Mouse (Mus musculus) liver, embryonic 12.5 days (tissue): ENCODE results near the gene Sirpb1c. TPM values are rescaled to one million over a fixed set of nuclear protein-coding genes. Genes with fewer than 3 reads are reported as not detected.
"Not testable (repeated sequence)": the region's sequence is repeated elsewhere in the genome, so short reads cannot be mapped to it uniquely, and the experiment has no call there.

Experiments
- ATAC-seq: fragments of 200-750 bp; cut with Nextera tagmentation; 2 replicates; pipeline ENCODE4 v1.8.0; 2017; ENCODE audit warnings: moderate number of reproducible peaks, mild to moderate bottlenecking, moderate library complexity
- H3K27ac ChIP-seq: fragments of 300-500 bp; sonication (generic); 2 replicates; pipeline ENCODE4 v1.5.1; 2016; ENCODE audit warnings: mild to moderate bottlenecking
- H3K27me3 ChIP-seq: fragments of 300-500 bp; sonication (generic); replicated peaks from 2 replicates; pipeline ENCODE4 v1.6.1; 2016; ENCODE audit warnings: mild to moderate bottlenecking, moderate library complexity
- H3K36me3 ChIP-seq: fragments of 300-500 bp; sonication (generic); 2 replicates; pipeline ENCODE4 v1.6.1; 2016; ENCODE audit warnings: mild to moderate bottlenecking, moderate library complexity
- H3K4me1 ChIP-seq: fragments of 300-500 bp; sonication (generic); 2 replicates; pipeline ENCODE4 v1.6.1; 2016
- H3K4me2 ChIP-seq: fragments of 300-500 bp; sonication (generic); 2 replicates; pipeline ENCODE4 v1.6.1; 2016; ENCODE audit warnings: mild to moderate bottlenecking, moderate library complexity
- H3K4me3 ChIP-seq: fragments of 300-500 bp; sonication (generic); 2 replicates; pipeline ENCODE4 v1.5.1; 2016; ENCODE audit warnings: mild to moderate bottlenecking, moderate library complexity
- H3K9ac ChIP-seq: fragments of 300-500 bp; sonication (generic); 2 replicates; pipeline ENCODE4 v1.6.1; 2016; ENCODE audit warnings: mild to moderate bottlenecking, moderate library complexity
- H3K9me3 ChIP-seq: fragments of 300-500 bp; sonication (generic); replicated peaks from 2 replicates; pipeline ENCODE4 v1.6.1; 2016; ENCODE audit warnings: mild to moderate bottlenecking, moderate library complexity
- WGBS: fragments of 180-500 bp; shearing (Covaris S2); methylation state at CpG from one replicate; pipeline ENCODE4 v1.1.7; 2016; ENCODE audit not compliant: insufficient replicate concordance; 5-methylcytosine and 5-hydroxymethylcytosine counted together
- polyA plus RNA-seq: library from polyadenylated mRNA; unstranded; fragments of >200 nt; fragmentation: Nextera tagmentation; extraction: Ambion mirVana; gene quantifications from 2 replicates; pipeline ENCODE4 v1.2.1, GENCODE M21; 2016

Gene Sirpb1c
- polyA plus RNA-seq, result not detected in 2 replicates

GRCm38 (mm10) chr3:15848280-15848679 lies at the start of gene Sirpb1c:
Gene Sirpb1c, minus strand, starts transcription at chr3:15848528.
- H3K27ac ChIP-seq, H3K36me3 ChIP-seq, H3K27me3 ChIP-seq, H3K4me1 ChIP-seq, H3K9me3 ChIP-seq, H3K4me2 ChIP-seq, H3K9ac ChIP-seq, ATAC-seq, H3K4me3 ChIP-seq: not testable (repeated sequence)
- 43% methylated on average over 1 of the region's 1 CpGs for WGBS

GRCm38 (mm10) chr3:15886380-15886779 lies 38.1 kb upstream of the Sirpb1c start:
- Histone ChIP-seq H3K27ac (no peak overlapping the region), H3K27me3 (no peaks in the 10 kb centered on the region)
- 75% methylated on average over 3 of the region's 3 CpGs for WGBS

GRCm38 (mm10) chr3:15855773-15856172 lies 7.4 kb upstream of the Sirpb1c start:
- H3K4me1 ChIP-seq, H3K9ac ChIP-seq, ATAC-seq, H3K4me3 ChIP-seq, H3K9me3 ChIP-seq, H3K27ac ChIP-seq, H3K27me3 ChIP-seq, H3K4me2 ChIP-seq, H3K36me3 ChIP-seq: not testable (repeated sequence)

More at GRCm38 (mm10) chr3:15886380-15886779, 38.1 kb upstream of the Sirpb1c start:
- no peak overlapping the region for H3K4me2 ChIP-seq
- H3K9ac ChIP-seq, result no peak overlapping the region
- H3K9me3 ChIP-seq, result 0 out of 2 replicates have a peak, but pooled peaks cover 3% of the 10 kb centered on the region
- no peaks in the 10 kb centered on the region for H3K36me3 ChIP-seq
- no peak overlapping the region for H3K4me3 ChIP-seq
- ATAC-seq, result no peak
- no peaks in the 10 kb centered on the region for H3K4me1 ChIP-seq

GRCm38 (mm10) chr3:15849922-15850321 lies 1.6 kb upstream of the Sirpb1c start:
- H3K36me3 ChIP-seq, result no peaks in the 10 kb centered on the region
- H3K9me3 ChIP-seq, result peaks cover 6% of the 10 kb centered on the region
- WGBS, result 81% methylated on average over 1 of the region's 1 CpGs
- no peak for ATAC-seq
- H3K4me2 ChIP-seq, result no peak overlapping the region
- H3K9ac ChIP-seq, result no peak overlapping the region
- no peaks in the 10 kb centered on the region for H3K27me3 ChIP-seq
- no peak overlapping the region for H3K27ac ChIP-seq
- no peak overlapping the region for H3K4me3 ChIP-seq
- H3K4me1 ChIP-seq, result no peaks in the 10 kb centered on the region

- no peak overlapping the region for H3K4me3 ChIP-seq
- ATAC-seq, result no peak; the same call in 1 of the 2 replicates
- no peaks in the 10 kb centered on the region for H3K36me3 ChIP-seq
- peaks cover 7% of the 10 kb centered on the region for H3K9me3 ChIP-seq
- no peak overlapping the region for H3K9ac ChIP-seq
- no peak overlapping the region for H3K27ac ChIP-seq
- 61% methylated on average over 3 of the region's 3 CpGs for WGBS
- H3K4me1 ChIP-seq, result no peaks in the 10 kb centered on the region
- no peak overlapping the region for H3K4me2 ChIP-seq
- no peaks in the 10 kb centered on the region for H3K27me3 ChIP-seq
These were observed 838 bp downstream of the Sirpb1c start for GRCm38 (mm10) chr3:15847332-15848047.

GRCm38 (mm10) chr3:15773642-15774041 lies 74.7 kb downstream of the Sirpb1c start:
- H3K36me3 ChIP-seq, H3K27me3 ChIP-seq, H3K9ac ChIP-seq, H3K4me1 ChIP-seq, H3K4me3 ChIP-seq, H3K4me2 ChIP-seq, ATAC-seq, H3K9me3 ChIP-seq, H3K27ac ChIP-seq: not testable (repeated sequence)
- WGBS, result 49% methylated on average over 2 of the region's 2 CpGs

Other genes with a start within 250 kb of the Sirpb1c start
- 0.11 and 0.21 TPM in 2 replicates for gene Gm5150, start 157.9 kb upstream of the Sirpb1c start, polyA plus RNA-seq